Mouse (Mus musculus): ENCODE results near the gene Frat2.
"Not testable (repeated sequence)": the region's sequence is repeated elsewhere in the genome, so short reads cannot be mapped to it uniquely, and the experiment has no call there.

Gene Frat2

GRCm38 (mm10) chr19:41847992-41848851, at the start of gene Frat2:
Frat2 (minus strand) TSS chr19:41848132.
- peak; percentile 77 to 83 for DNase-seq (ENCODE audit: low spot score in 2 of 2)

GRCm38 (mm10) chr19:41896319-41896711, 48.4 kb upstream of the Frat2 start:
- no peak for DNase-seq (ENCODE audit: low spot score in 2 of 2)

- DNase-seq (ENCODE audit: low spot score in 2 of 2) = peak; percentile 41 to 69
These were observed 47.8 kb upstream of the Frat2 start, which contains the start of gene Rrp12 for GRCm38 (mm10) chr19:41895460-41896318. Rrp12 (minus strand) TSS chr19:41896173.

GRCm38 (mm10) chr19:41894959-41895358, 47.0 kb upstream of the Frat2 start:
- no peak for DNase-seq (ENCODE audit: low spot score in 2 of 2)

GRCm38 (mm10) chr19:41888191-41888590, 40.3 kb upstream of the Frat2 start:
- DNase-seq (ENCODE audit: low spot score in 2 of 2) = no peak

GRCm38 (mm10) chr19:41883882-41884281, 36.0 kb upstream of the Frat2 start:
- no peak for DNase-seq (ENCODE audit: low spot score in 2 of 2)

GRCm38 (mm10) chr19:41881842-41882241, 33.9 kb upstream of the Frat2 start:
- DNase-seq (ENCODE audit: low spot score in 2 of 2) = no peak

GRCm38 (mm10) chr19:41874356-41874755, 26.4 kb upstream of the Frat2 start:
- no peak for DNase-seq (ENCODE audit: low spot score in 2 of 2)

- DNase-seq (ENCODE audit: low spot score in 2 of 2) = no peak
These were observed 24.4 kb upstream of the Frat2 start for GRCm38 (mm10) chr19:41872285-41872684.

- DNase-seq (ENCODE audit: low spot score in 2 of 2) = not testable (repeated sequence)
These were observed 22.0 kb upstream of the Frat2 start for GRCm38 (mm10) chr19:41869946-41870345.

- no peak for DNase-seq (ENCODE audit: low spot score in 2 of 2)
These were observed 21.4 kb upstream of the Frat2 start for GRCm38 (mm10) chr19:41869296-41869695.

GRCm38 (mm10) chr19:41866707-41867106, 18.8 kb upstream of the Frat2 start:
- DNase-seq (ENCODE audit: low spot score in 2 of 2) = no peak

- DNase-seq (ENCODE audit: low spot score in 2 of 2) = no peak
These were observed 9.9 kb upstream of the Frat2 start for GRCm38 (mm10) chr19:41857816-41858310.

- no peak for DNase-seq (ENCODE audit: low spot score in 2 of 2)
These were observed 9.3 kb upstream of the Frat2 start for GRCm38 (mm10) chr19:41857086-41857762.

GRCm38 (mm10) chr19:41852423-41852822, 4.5 kb upstream of the Frat2 start:
- DNase-seq (ENCODE audit: low spot score in 2 of 2) = no peak

GRCm38 (mm10) chr19:41850719-41851543, 3.0 kb upstream of the Frat2 start:
- no peak for DNase-seq (ENCODE audit: low spot score in 2 of 2)

- no peak for DNase-seq (ENCODE audit: low spot score in 2 of 2)
These were observed 2.2 kb upstream of the Frat2 start for GRCm38 (mm10) chr19:41850021-41850718.

GRCm38 (mm10) chr19:41847614-41847991, 329 bp downstream of the Frat2 start:
- DNase-seq (ENCODE audit: low spot score in 2 of 2) = peak; percentile 24 to 38

- DNase-seq (ENCODE audit: low spot score in 2 of 2) = peak in 1 of 2 experiments; percentile 38
These were observed 796 bp downstream of the Frat2 start for GRCm38 (mm10) chr19:41847091-41847581.
